Mouse (Mus musculus) testis, adult 2 months (tissue): ENCODE results near the gene Slc16a9.

Experiments used
- CTCF ChIP-seq: fragments of 200-500 bp; IDR thresholded peaks from 2 replicates; pipeline ENCODE4 v1.5.1; 2012; ENCODE audit warnings: low read depth, mild to moderate bottlenecking, inconsistent platforms, low read length, moderate library complexity; ENCODE audit not compliant: control insufficient read depth, insufficient read depth, insufficient replicate concordance
- POLR2A ChIP-seq: fragments of 200-500 bp; IDR thresholded peaks from 2 replicates; pipeline ENCODE4 v1.6.1; 2012; ENCODE audit warnings: low read depth, mild to moderate bottlenecking, inconsistent platforms, low read length, moderate library complexity; ENCODE audit not compliant: control insufficient read depth

DNA sequence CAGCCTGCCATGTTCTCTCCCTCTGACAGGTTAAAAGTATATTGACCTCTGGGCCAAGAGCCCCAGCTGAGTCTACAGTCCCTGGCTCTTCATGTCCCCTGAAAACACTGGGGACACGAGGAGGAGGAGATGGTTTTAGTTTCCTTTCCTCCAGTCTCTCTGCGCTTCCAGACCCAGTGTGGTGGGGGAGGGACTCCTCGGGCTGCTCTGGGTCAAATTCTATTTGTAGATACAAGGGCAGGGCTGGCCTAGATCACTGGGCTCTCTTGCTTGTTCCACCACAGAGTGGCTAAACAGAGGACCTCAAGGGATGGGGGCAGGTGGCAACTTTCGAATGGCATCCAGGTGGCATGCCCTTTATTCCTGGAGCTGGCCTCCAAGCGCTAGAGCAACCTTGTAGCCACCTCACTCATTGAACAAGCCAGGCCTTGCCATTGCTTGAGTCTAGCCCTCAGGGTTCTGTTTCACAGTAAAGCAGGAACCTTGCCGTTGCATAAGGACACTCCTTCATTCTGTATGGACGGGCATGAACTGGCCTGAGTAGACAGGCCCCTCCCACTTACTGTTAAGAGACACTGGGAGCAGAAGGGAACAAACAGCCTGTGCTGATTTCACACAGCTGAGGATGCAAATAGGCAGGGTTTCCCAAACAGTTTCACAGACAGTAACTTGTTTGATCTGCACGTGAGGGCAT is 2.0 kb upstream of the Slc16a9 start:
- TF ChIP-seq CTCF (no peak), POLR2A (no peak)
